Mouse (Mus musculus) A20 (cell line): ENCODE results near the gene Pacrg.

ENCODE experiments used
- DNase-seq: peaks from one replicate; pipeline ENCODE4 v3.0.0-alpha.2; 2011; ENCODE audit warnings: low read depth, low spot score

Gene Pacrg

DNA sequence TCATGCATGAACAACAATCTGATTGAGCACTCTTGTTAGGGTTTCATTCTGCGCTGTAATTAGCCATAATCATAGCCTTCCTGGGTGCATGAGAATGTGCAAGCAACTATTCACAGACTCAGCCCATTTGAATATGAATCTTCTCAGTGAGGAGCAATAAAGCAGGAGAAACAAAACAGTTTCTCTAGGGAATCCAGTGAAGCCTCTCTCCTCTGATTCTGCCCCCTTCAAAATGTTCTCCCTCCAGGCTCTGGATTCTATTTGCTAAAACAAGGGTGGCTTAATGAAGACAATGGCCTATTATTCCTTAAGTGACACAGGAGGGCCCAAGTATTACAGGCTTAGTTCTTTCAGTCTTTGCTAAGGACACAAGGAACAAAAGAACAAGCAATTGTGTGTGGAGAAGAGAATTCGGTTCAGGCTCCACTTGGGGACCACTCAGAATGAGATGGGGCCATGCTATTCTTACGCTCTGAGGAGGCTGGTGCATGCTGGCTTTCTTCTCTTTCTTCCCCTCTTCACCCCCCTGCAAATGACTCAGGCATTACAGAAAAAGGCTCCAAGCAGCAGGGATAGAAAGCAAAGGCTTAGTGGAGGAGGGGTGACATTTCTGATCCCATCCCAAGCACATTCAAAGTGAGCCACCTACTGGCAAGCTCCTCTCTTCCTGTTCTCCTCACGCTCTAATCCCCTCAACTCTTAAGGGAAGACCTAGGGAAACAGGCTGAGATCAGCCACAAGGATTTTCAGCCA, 95.2 kb downstream of the Pacrg start:
- DNase-seq = no peak

GRCm38 (mm10) chr17:10740083-10740482, 100.0 kb downstream of the Pacrg start:
- DNase-seq = no peak

GRCm38 (mm10) chr17:10737966-10738365, 102.1 kb downstream of the Pacrg start:
- DNase-seq = no peak

- DNase-seq = no peak
Measured at GRCm38 (mm10) chr17:10734733-10735132, 105.4 kb downstream of the Pacrg start.

- no peak for DNase-seq
Measured at GRCm38 (mm10) chr17:10732303-10733048, 107.6 kb downstream of the Pacrg start.

DNA sequence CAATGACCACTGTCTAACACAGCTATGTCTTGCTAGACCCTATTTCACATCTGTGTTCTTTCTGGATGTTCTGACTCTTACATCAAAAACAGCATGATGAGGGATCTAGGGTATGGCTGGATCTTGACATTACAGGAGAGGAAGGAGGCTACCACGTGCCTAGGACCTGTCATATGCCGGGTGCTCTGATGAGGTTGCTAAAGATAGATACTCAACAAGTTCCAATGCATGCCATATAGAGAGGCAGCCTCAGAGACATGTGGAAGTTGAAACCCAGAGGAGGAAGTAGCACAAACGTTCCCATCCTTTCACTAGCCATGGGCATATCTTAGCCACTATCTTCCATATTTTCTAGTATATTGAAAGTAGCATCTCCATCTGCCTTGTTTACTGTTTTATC, 115.3 kb downstream of the Pacrg start:
- no peak for DNase-seq

- no peak for DNase-seq
Measured at GRCm38 (mm10) chr17:10721562-10721961, 118.5 kb downstream of the Pacrg start.

- no peak for DNase-seq
Measured at GRCm38 (mm10) chr17:10717148-10717547, 123.0 kb downstream of the Pacrg start.

GRCm38 (mm10) chr17:10702781-10703180, 137.3 kb downstream of the Pacrg start:
- DNase-seq = no peak

DNA sequence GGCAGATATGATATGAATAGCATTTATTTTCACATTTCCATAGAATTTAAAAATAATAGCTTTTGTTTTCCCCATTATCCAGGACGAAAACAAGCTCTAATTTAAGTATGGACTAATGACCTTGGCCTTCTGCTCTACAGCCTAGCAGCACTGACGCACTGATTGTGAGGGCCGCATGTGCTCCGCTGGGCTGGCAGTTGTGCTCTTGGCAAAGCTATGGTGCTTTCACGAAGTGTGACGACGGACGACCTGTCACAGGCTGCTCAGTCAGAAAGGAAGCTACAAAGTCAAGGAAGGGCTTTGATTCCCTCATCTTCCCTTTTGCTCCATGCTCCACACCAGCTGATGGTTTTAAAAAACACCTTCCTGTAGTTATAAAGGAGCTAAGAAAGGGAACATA, 142.1 kb downstream of the Pacrg start:
- DNase-seq = no peak

GRCm38 (mm10) chr17:10695421-10695820, 144.7 kb downstream of the Pacrg start:
- DNase-seq = no peak

DNA sequence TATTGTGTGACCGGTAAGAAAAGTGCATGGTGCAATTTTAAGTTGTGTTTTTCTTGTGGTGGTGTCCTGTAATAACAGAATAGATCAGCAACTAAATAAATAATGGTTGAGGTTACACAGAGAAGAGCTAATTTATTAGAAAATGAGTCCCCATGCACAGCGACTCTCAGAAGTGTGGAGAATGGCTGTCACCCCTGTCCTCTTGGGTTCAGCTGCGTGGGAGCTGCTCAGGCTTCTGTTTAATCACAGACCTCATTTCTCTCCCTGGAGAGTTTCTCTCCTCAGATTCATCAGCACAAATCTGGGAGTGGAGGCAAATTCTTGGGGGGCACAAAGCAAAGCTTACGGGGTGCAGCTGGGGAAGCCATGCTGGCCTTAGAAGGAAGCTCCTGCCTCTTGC, 163.0 kb downstream of the Pacrg start:
- no peak for DNase-seq

- no peak for DNase-seq
Measured at GRCm38 (mm10) chr17:10675536-10675935, 164.6 kb downstream of the Pacrg start.

DNA sequence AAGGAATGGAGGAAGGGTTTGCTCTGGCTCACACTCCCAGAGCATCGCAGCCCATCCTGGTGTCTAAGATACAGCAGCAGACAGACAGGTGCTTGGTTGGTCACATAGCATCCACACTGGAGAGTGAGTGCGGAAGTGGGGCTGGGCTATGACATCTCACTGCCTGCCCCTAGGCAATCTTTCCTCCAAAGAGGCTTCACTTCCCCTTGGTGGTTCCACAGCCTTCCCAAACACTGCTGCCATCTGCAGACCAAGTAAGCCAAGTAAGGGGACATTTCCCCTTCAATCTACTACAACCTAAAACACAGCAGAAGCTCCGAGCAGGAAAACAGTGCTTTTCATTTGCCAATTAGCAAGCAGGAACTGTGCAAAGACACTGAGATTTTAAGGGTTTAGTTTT, 165.1 kb downstream of the Pacrg start:
- no peak for DNase-seq

- DNase-seq = no peak
Measured at GRCm38 (mm10) chr17:10661294-10661693, 178.8 kb downstream of the Pacrg start.

GRCm38 (mm10) chr17:10643604-10644003, 196.5 kb downstream of the Pacrg start:
- DNase-seq = no peak

GRCm38 (mm10) chr17:10639816-10640215, 200.3 kb downstream of the Pacrg start:
- no peak for DNase-seq

GRCm38 (mm10) chr17:10635955-10636470, 204.1 kb downstream of the Pacrg start:
- DNase-seq = no peak

- no peak for DNase-seq
Measured at GRCm38 (mm10) chr17:10635470-10635869, 204.6 kb downstream of the Pacrg start.

GRCm38 (mm10) chr17:10635046-10635445, 205.1 kb downstream of the Pacrg start:
- DNase-seq = no peak

DNA sequence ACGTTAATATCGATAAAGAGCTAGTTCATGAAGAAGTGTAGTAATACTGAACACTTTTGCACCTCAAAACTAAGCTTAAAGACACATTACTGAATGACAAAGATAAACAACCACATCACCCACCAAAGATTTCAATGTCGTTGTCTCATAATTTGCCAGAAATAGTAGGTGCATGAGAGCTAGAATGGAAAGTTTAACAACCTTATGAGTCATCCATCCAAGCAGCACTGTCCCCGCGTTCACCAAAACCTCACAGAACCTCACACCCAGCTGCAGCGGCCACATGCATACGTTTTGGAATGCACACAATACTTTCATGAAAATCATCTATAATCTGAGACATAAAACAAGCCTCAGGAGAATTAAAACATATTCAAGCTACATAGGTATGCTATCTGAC, 206.3 kb downstream of the Pacrg start:
- no peak for DNase-seq

DNA sequence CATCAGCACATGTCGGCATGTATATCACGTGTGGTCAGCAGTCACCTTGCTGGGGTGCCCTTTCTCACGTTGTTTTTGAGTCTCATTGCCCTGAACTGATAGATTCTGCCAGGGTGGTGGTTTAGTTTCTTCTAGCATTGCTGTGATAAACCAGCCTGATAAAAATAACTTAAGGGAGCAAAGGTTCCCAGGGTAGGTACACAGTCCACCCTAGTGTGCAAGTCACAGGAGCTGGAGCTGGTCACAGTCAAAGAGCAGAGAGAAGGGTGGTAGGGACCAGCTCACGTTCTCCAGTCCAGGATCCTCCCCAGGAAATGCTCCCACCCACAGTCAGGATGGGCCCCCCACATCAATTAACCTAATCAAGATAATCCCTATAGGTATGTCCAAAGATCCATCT, 211.9 kb downstream of the Pacrg start:
- no peak for DNase-seq

- DNase-seq = no peak
Measured at GRCm38 (mm10) chr17:10627476-10627875, 212.6 kb downstream of the Pacrg start.
